Mouse (Mus musculus) liver, postnatal 0 days (tissue): ENCODE data around the gene Arhgap15.

Source experiments
- CTCF ChIP-seq: sonication (generic); IDR thresholded peaks from 2 replicates; pipeline ENCODE4 v1.5.1; 2016; ENCODE audit warnings: antibody characterized with exemption, low read depth
- EP300 ChIP-seq: IDR thresholded peaks from 2 replicates; pipeline ENCODE4 v1.6.1; 2016; ENCODE audit warnings: antibody characterized with exemption, low read depth, mild to moderate bottlenecking

GRCm38 (mm10) chr2:43794700-43795099 lies 46.1 kb downstream of the Arhgap15 start:
- TF ChIP-seq CTCF (no peak), EP300 (no peak)
